Mouse (Mus musculus): ENCODE measurements around the gene Nt5c2.

The Nt5c2 gene

GRCm38 (mm10) chr19:46926951-46927350, 88.0 kb downstream of the Nt5c2 start:
- no peak for DNase-seq (ENCODE audit: low spot score)

- DNase-seq (ENCODE audit: low spot score), result no peak
These were observed 88.6 kb downstream of the Nt5c2 start for GRCm38 (mm10) chr19:46926357-46926756.

- DNase-seq (ENCODE audit: low spot score), result no peak
These were observed 94.4 kb downstream of the Nt5c2 start for GRCm38 (mm10) chr19:46920571-46920970.

GRCm38 (mm10) chr19:46915406-46916080, 99.4 kb downstream of the Nt5c2 start:
- DNase-seq (ENCODE audit: low spot score), result no peak

- DNase-seq (ENCODE audit: low spot score), result no peak
These were observed 101.3 kb downstream of the Nt5c2 start for GRCm38 (mm10) chr19:46913626-46914025.

- no peak for DNase-seq (ENCODE audit: low spot score)
These were observed 103.5 kb downstream of the Nt5c2 start for GRCm38 (mm10) chr19:46911492-46911891.

GRCm38 (mm10) chr19:46908977-46909376, 106.0 kb downstream of the Nt5c2 start:
- DNase-seq (ENCODE audit: low spot score), result no peak

- no peak for DNase-seq (ENCODE audit: low spot score)
These were observed 106.7 kb downstream of the Nt5c2 start for GRCm38 (mm10) chr19:46908207-46908606.

- no peak for DNase-seq (ENCODE audit: low spot score)
These were observed 109.0 kb downstream of the Nt5c2 start for GRCm38 (mm10) chr19:46905971-46906370.

- no peak for DNase-seq (ENCODE audit: low spot score)
These were observed 109.6 kb downstream of the Nt5c2 start for GRCm38 (mm10) chr19:46905383-46905782.

GRCm38 (mm10) chr19:46904907-46905306, 110.0 kb downstream of the Nt5c2 start:
- DNase-seq (ENCODE audit: low spot score), result no peak

GRCm38 (mm10) chr19:46903379-46903778, 111.6 kb downstream of the Nt5c2 start:
- DNase-seq (ENCODE audit: low spot score), result no peak

- no peak for DNase-seq (ENCODE audit: low spot score)
These were observed 113.6 kb downstream of the Nt5c2 start for GRCm38 (mm10) chr19:46901323-46901722.

GRCm38 (mm10) chr19:46900786-46901185, 114.2 kb downstream of the Nt5c2 start:
- no peak for DNase-seq (ENCODE audit: low spot score)

- no peak for DNase-seq (ENCODE audit: low spot score)
These were observed 115.1 kb downstream of the Nt5c2 start for GRCm38 (mm10) chr19:46899871-46900270.

GRCm38 (mm10) chr19:46899306-46899705, 115.6 kb downstream of the Nt5c2 start:
- DNase-seq (ENCODE audit: low spot score), result no peak

GRCm38 (mm10) chr19:46898222-46898621, 116.7 kb downstream of the Nt5c2 start:
- DNase-seq (ENCODE audit: low spot score), result no peak

GRCm38 (mm10) chr19:46897135-46897534, 117.8 kb downstream of the Nt5c2 start:
- DNase-seq (ENCODE audit: low spot score), result no peak

GRCm38 (mm10) chr19:46893484-46893883, 121.5 kb downstream of the Nt5c2 start:
- DNase-seq (ENCODE audit: low spot score), result no peak

GRCm38 (mm10) chr19:46892856-46893255, 122.1 kb downstream of the Nt5c2 start:
- no peak for DNase-seq (ENCODE audit: low spot score)

- no peak for DNase-seq (ENCODE audit: low spot score)
These were observed 124.3 kb downstream of the Nt5c2 start for GRCm38 (mm10) chr19:46890657-46891056.

GRCm38 (mm10) chr19:46889666-46890065, 125.3 kb downstream of the Nt5c2 start:
- DNase-seq (ENCODE audit: low spot score), result no peak

GRCm38 (mm10) chr19:46887811-46888527, 127.0 kb downstream of the Nt5c2 start:
- no peak for DNase-seq (ENCODE audit: low spot score)

- no peak for DNase-seq (ENCODE audit: low spot score)
These were observed 128.1 kb downstream of the Nt5c2 start for GRCm38 (mm10) chr19:46886826-46887225.

Measured in layer of hippocampus, adult 9-10 months (tissue).